In the genomic region with DNA sequence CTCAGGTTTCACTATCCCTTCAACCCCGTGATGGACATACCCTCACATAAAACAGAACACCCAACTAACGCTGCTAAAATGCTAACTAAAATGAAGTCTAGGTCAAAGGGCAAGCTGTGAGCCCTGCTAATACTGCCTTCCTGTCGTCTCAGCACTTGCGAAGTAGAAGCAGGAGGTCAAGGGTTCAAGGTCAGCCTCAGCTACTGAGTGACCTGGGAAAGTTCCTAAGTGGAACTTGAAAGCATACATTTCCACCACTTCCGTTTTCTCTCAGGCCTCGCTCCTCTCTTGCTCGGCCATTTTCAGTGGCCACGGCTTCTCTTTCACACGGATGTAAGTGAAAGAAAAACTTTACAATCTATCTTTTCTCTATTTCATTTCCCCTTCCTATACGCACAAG, we compare ENCODE assay signal across 23 mouse cellular contexts. TPM values are rescaled to one million over a fixed set of nuclear protein-coding genes. Genes with fewer than 3 reads are reported as not detected.
DNase-seq lines count a peak whose midpoint lies in the region; TF ChIP-seq lines count a peak whose summit lies in the region.
"Had no signal": no experiment of that assay in that cellular context is flagged by ENCODE, and none has a peak within 500 bp of the region (broad histone marks: within the 10 kb centered on the region; RNA-seq: fewer than 3 reads in every experiment).

No protein-coding gene starts in this region.

- DNase-seq in ES-E14 (ENCODE audit: low read depth, low spot score) = peak; percentile 75
- peak; percentile 91 for DNase-seq in ZHBTc4 (ENCODE audit: low read depth, low spot score)
- peak; percentile 9 for DNase-seq in embryo, embryonic 11 days
- no peak for DNase-seq in liver
- DNase-seq in left cerebral cortex, postnatal 25 days (ENCODE audit: low spot score in 2 of 2) = no peak
- no peak for DNase-seq in limb, embryonic 10.5 days (ENCODE audit: low spot score)
- DNase-seq: adrenal gland, adult 8-10 months; adrenal gland, postnatal 25 days; cerebellum, adult 11-12 months; cerebellum, adult 8-10 months; cerebellum, postnatal 10 days; cerebellum, postnatal 36 days; forebrain, postnatal 0 days; gastrocnemius, adult 2 months; gastrocnemius, postnatal 14 days; heart, adult 18-20 months had no signal

- 59% methylated on average over 10 of the region's 10 CpGs for WGBS in limb, embryonic 10.5 days

- H3K27ac ChIP-seq in ES-E14 (ENCODE audit: insufficient read depth, low read depth, low read length, poor library complexity, severe bottlenecking) = no peak overlapping the region; the same call in 1 of the 2 replicates
- H3K27ac ChIP-seq in limb, embryonic 10.5 days = no peak overlapping the region
- H3K27ac ChIP-seq: embryonic facial prominence, embryonic 12.5 days; embryonic facial prominence, embryonic 15.5 days; gastrocnemius, adult 2 months; heart, embryonic 13.5 days; hindbrain, embryonic 12.5 days; hindbrain, embryonic 15.5 days had no signal

- peaks cover 3 to 8% of the 10 kb centered on the region in 2 experiments; a peak in 3 of 4 replicates for H3K4me1 ChIP-seq in ES-E14 (ENCODE audit: control insufficient read depth in 2 of 2, insufficient read depth in 2 of 2, low read length in 2 of 2, poor library complexity in 1 of 2)
- peaks cover 3% of the 10 kb centered on the region; the same call in 1 of the 2 replicates for H3K4me1 ChIP-seq in limb, embryonic 10.5 days
- H3K4me1 ChIP-seq: embryonic facial prominence, embryonic 12.5 days; embryonic facial prominence, embryonic 15.5 days; heart, embryonic 13.5 days; hindbrain, embryonic 12.5 days; hindbrain, embryonic 15.5 days had no signal

- no peaks in the 10 kb centered on the region for H3K27me3 ChIP-seq in limb, embryonic 10.5 days (ENCODE audit: low read depth, poor library complexity, severe bottlenecking)
- H3K27me3 ChIP-seq: embryonic facial prominence, embryonic 12.5 days; embryonic facial prominence, embryonic 15.5 days; heart, embryonic 13.5 days; hindbrain, embryonic 12.5 days; hindbrain, embryonic 15.5 days; Patski had no signal

- H3K4me3 ChIP-seq in ES-E14 (ENCODE audit: insufficient read depth in 1 of 2, low read depth in 1 of 2, low read length in 2 of 2, poor library complexity in 1 of 2, severe bottlenecking in 1 of 2) = no peak overlapping the region
- H3K4me3 ChIP-seq in limb, embryonic 10.5 days = no peak overlapping the region
- H3K4me3 ChIP-seq: embryonic facial prominence, embryonic 12.5 days; embryonic facial prominence, embryonic 15.5 days; gastrocnemius, adult 2 months; heart, embryonic 13.5 days; hindbrain, embryonic 12.5 days; hindbrain, embryonic 15.5 days had no signal

- H3K36me3 ChIP-seq in ES-E14 (ENCODE audit: control insufficient read depth, insufficient read depth, low read length, poor library complexity, severe bottlenecking) = no peaks in the 10 kb centered on the region
- no peaks in the 10 kb centered on the region for H3K36me3 ChIP-seq in limb, embryonic 10.5 days
- H3K36me3 ChIP-seq: embryonic facial prominence, embryonic 12.5 days; embryonic facial prominence, embryonic 15.5 days; G1E; heart, embryonic 13.5 days; hindbrain, embryonic 12.5 days; hindbrain, embryonic 15.5 days had no signal

- no peak overlapping the region for H3K9ac ChIP-seq in ES-E14 (ENCODE audit: insufficient read depth, low read depth, low read length, poor library complexity, severe bottlenecking)
- H3K9ac ChIP-seq: embryonic facial prominence, embryonic 12.5 days; embryonic facial prominence, embryonic 15.5 days; forebrain, postnatal 0 days; heart, embryonic 13.5 days; hindbrain, embryonic 12.5 days; hindbrain, embryonic 15.5 days had no signal

- intact Hi-C loops in left cerebral cortex, postnatal 25 days (cut with DNase I) = no loop called here

- no peaks in the 10 kb centered on the region for H3K9me3 ChIP-seq in ES-E14 (ENCODE audit: control insufficient read depth, insufficient read depth, low read depth, low read length)
- H3K9me3 ChIP-seq in limb, embryonic 10.5 days (replicated peaks) = no peaks in the 10 kb centered on the region
- H3K9me3 ChIP-seq: embryonic facial prominence, embryonic 12.5 days; embryonic facial prominence, embryonic 15.5 days; G1E; heart, embryonic 13.5 days; hindbrain, embryonic 12.5 days; hindbrain, embryonic 15.5 days had no signal

- in situ Hi-C loops in ES-E14 (cut with MboI; ENCODE audit: low sequenced_read_pairs in 2 of 2, unreplicated experiment in 2 of 2) = no loop called here

TF ChIP-seq in ES-E14, 5 proteins besides CTCF, POLR2A, EP300 and RAD21:
- 0 out of 2 replicates have a peak, but pooled peaks have one; percentile 34 for TF ChIP-seq MAFK (IDR thresholded peaks at IDR 0.05; ENCODE audit: insufficient read depth, low read depth, low read length)
- TF ChIP-seq CHD2 (IDR thresholded peaks at IDR 0.05; ENCODE audit: low read depth, low read length) = no peak
- TF ChIP-seq ZC3H11A (IDR thresholded peaks at IDR 0.05; ENCODE audit: borderline replicate concordance, low read depth, low read length) = no peak
- TF ChIP-seq HCFC1 (IDR thresholded peaks at IDR 0.05; ENCODE audit: borderline replicate concordance, insufficient read depth, low read length) = no peak

RNA-seq across cellular contexts. Expression of gene Nupl2, which starts 43.2 kb away (rescaled TPM):
- 10.5 and 11.9 TPM in 2 replicates for total RNA-seq in ES-E14 (2012; rRNA removed)
- total RNA-seq in left cerebral cortex, postnatal 25 days (2021) = 10 to 100 TPM; 11.1 to 13.1 TPM
- 20.2 and 22.0 TPM in 2 replicates for polyA plus RNA-seq in limb, embryonic 10.5 days (2016; fragmentation: Nextera tagmentation; extraction: Ambion mirVana)

Comparison
In these comparisons a context has a peak if more than half of its experiments do, and no peak if none do; other contexts are left out.
1. DNase-seq: peak in ES-E14 (single experiment), ZHBTc4 (single experiment) and embryo, embryonic 11 days (single experiment); none in liver (single experiment), left cerebral cortex, postnatal 25 days (0 of 2) and limb, embryonic 10.5 days (single experiment).